Mouse (Mus musculus) left cerebral cortex, postnatal 36 days (tissue): Measurements from ENCODE around the gene Hdac9. TPM values are rescaled to one million over a fixed set of nuclear protein-coding genes. Genes with fewer than 3 reads are reported as not detected.
"Not testable (repeated sequence)": the region's sequence is repeated elsewhere in the genome, so short reads cannot be mapped to it uniquely, and the experiment has no call there.

Experiments
- DNase-seq, 2 experiments: peaks; one replicate each; pipeline ENCODE4 v3.0.0; 2021 to 2022; ENCODE audit warnings: low spot score in 2 of 2, mixed read lengths in 1 of 2
- intact Hi-C: fragments of 180-260 bp; cut with DNase I; formaldehyde crosslinking; loops from one replicate; pipeline ENCODE4 v1.15.1; 2025
- total RNA-seq, 2 experiments: library from RNA; stranded (reverse); gene quantifications; 2 replicates each; pipeline ENCODE4 v1.2.3; 2021

The Hdac9 gene
- total RNA-seq, 2 experiments from 2014 or later: 53.6 to 55.0 TPM

DNA sequence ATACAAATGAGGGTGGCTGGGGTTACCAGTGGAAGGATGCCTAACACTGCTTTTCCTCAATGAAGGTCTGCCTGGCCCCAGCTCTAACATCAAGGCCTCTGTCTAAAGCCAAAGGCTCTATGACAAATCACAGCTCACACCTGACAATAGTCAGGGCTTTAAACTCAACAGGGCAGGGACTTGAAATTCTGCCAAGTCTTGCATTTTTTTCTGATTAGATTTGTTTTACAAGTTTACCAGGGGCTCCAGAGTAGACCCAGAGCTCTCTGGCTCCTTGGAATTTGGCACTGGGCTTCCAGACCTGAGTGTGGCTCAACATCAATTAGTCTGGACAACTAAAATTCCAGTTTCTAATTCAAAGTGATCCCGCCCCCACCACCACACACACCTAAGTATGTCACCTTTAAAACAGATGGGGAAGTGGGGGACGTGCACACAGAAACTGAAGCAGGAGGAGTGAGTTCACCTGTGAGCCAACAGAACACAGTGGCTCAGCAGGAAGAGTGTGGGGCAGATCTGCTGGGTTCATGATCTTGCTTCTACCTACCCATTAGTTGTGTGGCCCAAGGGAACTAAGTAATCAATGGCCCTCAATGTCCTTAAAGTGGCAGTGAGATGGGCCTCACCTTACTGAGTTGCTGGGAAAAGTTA, 829.5 kb downstream of the Hdac9 start:
- DNase-seq: no peak
- intact Hi-C loops: no loop called here

DNA sequence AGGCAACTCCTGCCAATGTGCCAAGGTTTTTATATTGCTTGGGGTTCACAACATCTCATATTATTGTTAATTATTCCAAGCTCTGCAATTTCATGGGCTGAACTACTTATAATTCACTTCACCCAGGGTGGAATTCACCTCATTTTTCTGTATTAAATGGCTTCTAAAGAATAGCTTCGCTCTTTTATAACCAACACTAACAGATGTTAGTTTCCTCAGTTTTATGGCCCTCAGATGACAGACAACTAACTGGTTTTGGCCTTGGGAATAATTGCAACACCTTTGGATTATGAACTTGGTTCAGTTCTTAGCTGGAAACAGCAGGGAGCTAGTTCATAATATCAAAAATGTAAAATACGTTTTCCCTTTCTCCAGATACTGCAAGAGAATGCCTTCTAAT, 839.9 kb downstream of the Hdac9 start:
- intact Hi-C loops: no loop called here
- DNase-seq: no peak

DNA sequence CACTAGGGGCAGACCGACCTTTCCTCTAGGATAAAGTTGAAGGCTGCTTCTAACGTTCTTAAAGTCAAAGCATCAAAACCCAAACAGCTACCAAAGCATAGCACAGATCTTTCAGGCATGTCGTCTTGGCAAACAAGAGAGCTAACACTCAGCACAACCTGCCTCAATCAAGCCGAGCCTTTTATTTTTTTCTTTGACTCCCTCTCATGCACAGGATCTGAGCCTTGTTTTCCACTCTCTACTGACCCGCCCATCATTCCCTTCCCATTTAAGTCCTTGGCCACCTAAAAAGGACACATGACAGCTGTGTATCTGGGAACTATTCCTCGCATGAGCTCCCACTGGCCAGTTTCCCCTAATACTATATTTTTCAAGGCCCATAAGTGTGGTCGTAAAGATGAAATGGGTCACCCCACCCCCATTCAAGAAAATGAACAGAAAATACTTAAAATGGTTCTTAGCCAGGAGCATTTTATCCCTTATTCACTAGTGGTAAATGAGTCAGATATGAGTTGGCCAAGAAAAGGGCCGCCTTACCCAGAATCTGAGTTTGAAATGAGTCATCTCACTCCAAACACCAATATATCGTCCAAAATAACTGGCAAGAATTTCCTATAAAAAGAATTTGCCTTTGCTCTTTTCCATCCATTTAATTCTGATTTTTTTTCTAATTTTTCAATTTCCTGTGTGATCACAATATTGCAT, 840.9 kb downstream of the Hdac9 start:
- no peak for DNase-seq
- intact Hi-C loops: no loop called here

DNA sequence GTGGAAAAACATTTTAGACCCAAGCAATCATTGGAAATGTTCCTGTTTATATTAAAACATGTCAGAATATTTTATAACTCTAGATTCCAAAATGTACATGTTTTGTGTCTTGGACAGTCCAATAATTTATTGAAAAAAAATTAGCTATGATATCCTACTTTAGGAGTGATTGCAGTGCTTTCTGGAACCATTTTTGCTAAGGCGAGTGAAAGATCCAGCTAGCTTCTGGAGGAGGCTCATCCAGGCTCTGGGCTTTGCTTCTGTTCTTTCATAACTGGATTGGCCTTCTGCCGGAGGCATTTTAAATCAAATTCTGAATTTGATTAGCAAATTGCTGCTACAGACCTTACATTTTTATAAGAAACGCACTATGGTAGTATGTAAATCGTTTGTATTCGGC, 864.4 kb downstream of the Hdac9 start:
- intact Hi-C loops: no loop called here
- DNase-seq: no peak

DNA sequence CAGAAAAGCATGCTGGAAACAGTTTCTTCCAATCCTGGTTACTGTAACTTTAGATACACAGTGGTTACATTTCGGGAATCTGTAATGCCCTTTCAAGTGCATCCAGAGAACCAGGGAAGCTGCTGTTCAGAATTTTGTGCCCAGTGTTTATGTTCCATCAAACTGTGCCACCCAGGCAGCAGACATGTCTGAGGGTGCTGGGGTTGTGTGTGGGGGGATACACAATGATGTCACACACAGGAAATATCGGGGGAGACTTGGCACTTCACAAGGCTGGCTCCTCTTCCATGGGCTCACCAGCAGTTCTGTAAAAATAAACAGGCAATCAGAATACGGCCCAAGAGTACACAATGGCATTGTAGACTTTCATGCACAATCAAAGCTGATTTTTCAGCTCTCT, 864.9 kb downstream of the Hdac9 start:
- intact Hi-C loops: no loop called here
- no peak for DNase-seq

DNA sequence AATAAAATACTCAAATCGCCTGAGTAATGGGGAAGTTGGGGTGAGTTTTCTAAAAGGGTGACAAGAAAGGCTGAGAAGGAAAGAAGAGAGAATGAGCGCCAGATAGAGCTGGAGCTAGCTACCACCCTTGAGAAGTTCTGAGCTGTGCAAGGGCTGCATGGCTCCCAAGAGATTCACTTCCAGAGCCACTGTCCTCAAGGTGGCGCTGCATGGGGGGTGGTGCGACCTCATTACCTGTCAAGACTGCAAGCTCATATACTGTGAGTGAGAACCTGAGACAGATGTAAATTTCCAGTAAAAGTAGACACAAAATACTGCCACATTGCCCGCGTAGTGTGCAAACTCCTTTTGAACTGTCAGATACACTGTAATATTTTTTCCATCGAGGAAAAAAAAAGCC, 865.8 kb downstream of the Hdac9 start:
- DNase-seq: no peak
- intact Hi-C loops: no loop called here

DNA sequence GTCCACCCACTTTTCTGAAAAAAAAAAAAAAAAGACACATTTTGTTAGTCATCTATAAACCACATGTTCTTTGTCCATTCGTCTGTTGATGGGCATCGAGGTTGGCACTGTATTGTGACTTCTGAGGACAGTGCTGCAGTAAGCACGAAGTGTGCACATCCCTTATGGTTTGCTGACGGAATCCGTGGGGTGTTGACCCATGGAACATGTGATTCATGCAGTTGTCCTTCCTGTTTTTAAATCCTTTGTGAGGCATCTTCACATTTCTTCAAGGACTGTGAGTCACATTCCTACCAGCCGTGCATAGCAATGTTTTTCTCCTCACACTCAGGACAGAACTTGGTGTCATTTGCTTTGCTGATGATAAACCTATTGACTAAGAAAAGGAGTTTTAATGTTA, 875.9 kb downstream of the Hdac9 start:
- DNase-seq: no peak

DNA sequence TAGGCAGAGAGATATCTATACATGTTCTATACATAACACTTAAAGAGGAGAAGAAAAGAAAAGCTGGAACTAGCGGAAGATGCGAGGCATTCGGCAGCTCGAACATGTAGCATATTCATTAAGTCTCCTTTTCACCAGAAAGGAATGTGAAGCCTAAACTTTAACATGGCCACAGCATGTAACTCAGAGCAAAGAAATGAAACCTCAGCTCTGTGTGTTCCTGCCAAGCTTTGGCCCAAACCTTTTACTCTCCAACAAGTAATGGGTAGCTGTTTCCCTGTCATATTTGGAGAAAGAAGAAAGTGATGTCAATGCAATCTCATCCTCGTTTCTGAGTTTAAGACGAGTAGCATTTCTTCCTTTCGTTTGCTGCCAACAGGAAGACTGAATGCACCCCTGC, 876.8 kb downstream of the Hdac9 start:
- intact Hi-C loops: no loop called here
- no peak for DNase-seq

More for the DNA sequence above, 875.9 kb downstream of the Hdac9 start:
- intact Hi-C loops: no loop called here

DNA sequence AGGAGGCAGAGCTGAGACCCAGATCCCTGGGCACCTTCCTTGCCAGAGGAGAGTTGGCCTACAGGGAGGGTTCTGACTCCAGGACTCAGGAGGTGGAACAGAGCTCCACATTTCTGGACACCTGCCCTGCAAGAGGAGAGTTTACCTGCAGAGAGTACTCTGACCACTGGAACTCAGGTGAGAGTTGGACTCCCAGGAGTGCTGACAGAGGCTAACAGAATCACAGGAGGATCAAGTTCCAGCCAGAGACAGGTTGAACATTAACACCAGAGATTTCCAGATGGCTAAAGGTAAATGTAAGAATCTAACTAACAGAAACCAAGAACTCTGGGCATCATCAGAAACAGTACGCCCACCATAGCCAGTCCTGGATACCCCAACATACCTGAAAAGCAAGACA, 907.1 kb downstream of the Hdac9 start:
- DNase-seq, intact Hi-C loops: not testable (repeated sequence)

Other genes starting within 250 kb of the Hdac9 start
- not detected for gene Prps1l1, start 67.7 kb upstream of the Hdac9 start, total RNA-seq
- gene Snx13, start 130.1 kb upstream of the Hdac9 start, total RNA-seq: 10 to 100 TPM; 59.2 to 63.2 TPM